Mouse (Mus musculus): ENCODE measurements around the gene Gsx2. TPM values are rescaled to one million over a fixed set of nuclear protein-coding genes. Genes with fewer than 3 reads are reported as not detected.
A peak's percentile ranks its signal among the peaks of the same experiment; 100 is the strongest.

Gene Gsx2
- polyA plus RNA-seq, 1 experiment from 2014 or later, result not detected

- ATAC-seq (ENCODE audit: low FRiP score, low TSS enrichment), result peak; percentile 95
- no peaks in the 10 kb centered on the region for H3K27me3 ChIP-seq (ENCODE audit: control insufficient read depth, insufficient read depth, low read length)
- peak within 1 kb of the TSS; percentile 100 for H3K4me3 ChIP-seq (ENCODE audit: low read depth, low read length)
- TF ChIP-seq EP300 (optimal IDR thresholded peaks at IDR 0.05), result no peak
- no peak for TF ChIP-seq CTCF (IDR thresholded peaks at IDR 0.05; ENCODE audit: low read depth)
- DNase-seq (ENCODE audit: low spot score), result peak; percentile 90
- H3K4me1 ChIP-seq (replicated peaks; ENCODE audit: control insufficient read depth, insufficient read depth), result no peaks in the 10 kb centered on the region
- H3K4me2 ChIP-seq (replicated peaks; ENCODE audit: low read depth), result peak within 1 kb of the TSS; percentile 83
- H3K9me3 ChIP-seq (ENCODE audit: control insufficient read depth, low read length), result no peaks in the 10 kb centered on the region
- peak within 1 kb of the TSS; percentile 97 for H3K27ac ChIP-seq (replicated peaks)
- H3K9ac ChIP-seq (ENCODE audit: low read length), result peak within 1 kb of the TSS; percentile 100
- H3K36me3 ChIP-seq (ENCODE audit: control insufficient read depth, insufficient read depth, low read length), result no peaks in the 10 kb centered on the region
- 1% methylated on average over 26 of the region's 90 CpGs for WGBS
Observed at GRCm38 (mm10) chr5:75044310-75044904, 31.0 kb upstream of the Gsx2 start, which contains the start of gene Chic2. Chic2 (minus strand) TSS chr5:75044774.

DNA sequence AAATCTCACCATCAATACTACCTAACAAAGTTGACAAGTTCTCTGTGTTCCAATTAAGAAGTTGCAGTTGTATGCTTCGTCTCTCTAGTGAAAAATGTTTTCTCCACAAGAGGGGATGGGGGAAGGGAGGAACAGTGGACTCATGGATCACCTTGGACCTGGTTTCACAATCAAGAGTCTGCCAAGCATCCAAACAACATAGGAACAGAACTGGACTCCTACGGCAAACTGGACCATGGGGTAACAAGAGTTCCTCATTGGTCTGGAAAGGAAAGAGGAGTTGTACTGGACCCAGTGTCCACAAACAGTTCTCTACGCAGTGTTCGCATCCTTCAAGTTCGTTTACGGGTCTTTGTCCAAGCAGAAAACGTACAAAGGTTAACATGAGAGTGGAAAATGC, 30.0 kb upstream of the Gsx2 start:
- no peak for TF ChIP-seq CTCF (IDR thresholded peaks at IDR 0.05; ENCODE audit: low read depth)
- no peak for TF ChIP-seq EP300 (optimal IDR thresholded peaks at IDR 0.05)
- H3K9ac ChIP-seq (ENCODE audit: low read length), result no peak overlapping the region
- no peaks in the 10 kb centered on the region for H3K36me3 ChIP-seq (ENCODE audit: control insufficient read depth, insufficient read depth, low read length)
- H3K4me3 ChIP-seq (ENCODE audit: low read depth, low read length), result no peak overlapping the region
- WGBS, result 59% methylated on average over 7 of the region's 7 CpGs
- H3K27ac ChIP-seq (replicated peaks), result no peak overlapping the region
- H3K4me2 ChIP-seq (replicated peaks; ENCODE audit: low read depth), result no peak overlapping the region
- no peaks in the 10 kb centered on the region for H3K4me1 ChIP-seq (replicated peaks; ENCODE audit: control insufficient read depth, insufficient read depth)
- no peaks in the 10 kb centered on the region for H3K9me3 ChIP-seq (ENCODE audit: control insufficient read depth, low read length)
- DNase-seq (ENCODE audit: low spot score) (no peak), ATAC-seq (ENCODE audit: low FRiP score, low TSS enrichment) (no peak)
- H3K27me3 ChIP-seq (ENCODE audit: control insufficient read depth, insufficient read depth, low read length), result no peaks in the 10 kb centered on the region

DNA sequence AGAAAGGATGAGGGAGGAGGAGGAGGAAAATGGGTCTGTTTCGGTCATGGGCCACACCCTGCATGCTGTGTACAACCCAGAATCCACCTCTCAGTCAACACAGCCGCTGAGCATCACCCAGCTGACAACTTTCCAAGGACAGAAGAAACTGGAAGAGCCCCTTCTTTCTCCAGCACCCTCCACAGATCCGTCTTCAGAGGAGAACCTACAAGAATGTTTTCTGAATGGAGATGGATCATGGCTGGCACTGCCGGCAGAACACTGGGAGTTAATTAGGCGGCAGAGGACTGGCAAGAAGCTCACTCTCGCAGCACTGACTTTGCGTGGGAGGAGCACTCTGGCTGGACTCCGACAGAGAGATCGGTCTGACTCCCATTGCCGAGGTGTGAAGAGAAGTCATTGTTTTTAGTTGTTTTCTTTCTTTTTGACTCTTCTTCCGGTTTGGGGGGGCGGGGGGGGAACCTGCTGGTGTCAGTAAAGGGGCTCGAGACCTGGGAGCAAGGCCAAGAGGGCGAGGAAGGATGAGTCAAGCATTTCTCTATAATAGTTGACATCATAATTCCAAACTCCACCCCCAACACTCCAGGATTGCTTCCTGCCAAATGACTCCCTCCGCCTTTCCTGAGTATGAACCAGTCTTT, 28.6 kb upstream of the Gsx2 start:
- TF ChIP-seq CTCF (IDR thresholded peaks at IDR 0.05; ENCODE audit: low read depth) (no peak), EP300 (optimal IDR thresholded peaks at IDR 0.05) (no peak)
- Histone ChIP-seq H3K36me3 (ENCODE audit: control insufficient read depth, insufficient read depth, low read length) (no peaks in the 10 kb centered on the region), H3K9ac (ENCODE audit: low read length) (no peak overlapping the region), H3K4me2 (replicated peaks; ENCODE audit: low read depth) (peak overlapping the region; percentile 37), H3K27me3 (ENCODE audit: control insufficient read depth, insufficient read depth, low read length) (no peaks in the 10 kb centered on the region), H3K27ac (replicated peaks) (peak overlapping the region; percentile 35), H3K4me3 (ENCODE audit: low read depth, low read length) (0 out of 2 replicates have a peak overlapping the region, but pooled peaks have one; percentile 17), H3K4me1 (replicated peaks; ENCODE audit: control insufficient read depth, insufficient read depth) (no peaks in the 10 kb centered on the region), H3K9me3 (ENCODE audit: control insufficient read depth, low read length) (no peaks in the 10 kb centered on the region)
- ATAC-seq (ENCODE audit: low FRiP score, low TSS enrichment), result no peak
- WGBS, result 33% methylated on average over 15 of the region's 15 CpGs
- peak; percentile 19 for DNase-seq (ENCODE audit: low spot score)

- Histone ChIP-seq H3K9ac (ENCODE audit: low read length) (no peak overlapping the region), H3K27me3 (ENCODE audit: control insufficient read depth, insufficient read depth, low read length) (no peaks in the 10 kb centered on the region), H3K27ac (replicated peaks) (no peak overlapping the region), H3K4me2 (replicated peaks; ENCODE audit: low read depth) (no peak overlapping the region), H3K4me3 (ENCODE audit: low read depth, low read length) (no peak overlapping the region), H3K36me3 (ENCODE audit: control insufficient read depth, insufficient read depth, low read length) (no peaks in the 10 kb centered on the region), H3K9me3 (ENCODE audit: control insufficient read depth, low read length) (no peaks in the 10 kb centered on the region), H3K4me1 (replicated peaks; ENCODE audit: control insufficient read depth, insufficient read depth) (no peaks in the 10 kb centered on the region)
- ATAC-seq (ENCODE audit: low FRiP score, low TSS enrichment) (no peak), DNase-seq (ENCODE audit: low spot score) (no peak)
- 63% methylated on average over 4 of the region's 4 CpGs for WGBS
- TF ChIP-seq EP300 (optimal IDR thresholded peaks at IDR 0.05), result no peak
- TF ChIP-seq CTCF (IDR thresholded peaks at IDR 0.05; ENCODE audit: low read depth), result no peak
Observed at GRCm38 (mm10) chr5:75051109-75051508, 24.3 kb upstream of the Gsx2 start.

- Histone ChIP-seq H3K4me1 (replicated peaks; ENCODE audit: control insufficient read depth, insufficient read depth) (no peaks in the 10 kb centered on the region), H3K36me3 (ENCODE audit: control insufficient read depth, insufficient read depth, low read length) (no peaks in the 10 kb centered on the region), H3K27ac (replicated peaks) (no peak overlapping the region), H3K27me3 (ENCODE audit: control insufficient read depth, insufficient read depth, low read length) (peaks cover under 1% of the 10 kb centered on the region; the same call in 1 of the 2 replicates), H3K4me2 (replicated peaks; ENCODE audit: low read depth) (no peak overlapping the region), H3K9ac (ENCODE audit: low read length) (no peak overlapping the region), H3K9me3 (ENCODE audit: control insufficient read depth, low read length) (no peaks in the 10 kb centered on the region), H3K4me3 (ENCODE audit: low read depth, low read length) (no peak overlapping the region)
- TF ChIP-seq CTCF (IDR thresholded peaks at IDR 0.05; ENCODE audit: low read depth), result no peak
- no peak for TF ChIP-seq EP300 (optimal IDR thresholded peaks at IDR 0.05)
- no peak for DNase-seq (ENCODE audit: low spot score)
- 36% methylated on average over 4 of the region's 4 CpGs for WGBS
- ATAC-seq (ENCODE audit: low FRiP score, low TSS enrichment), result no peak
Observed at GRCm38 (mm10) chr5:75063177-75063576, 12.2 kb upstream of the Gsx2 start.

DNA sequence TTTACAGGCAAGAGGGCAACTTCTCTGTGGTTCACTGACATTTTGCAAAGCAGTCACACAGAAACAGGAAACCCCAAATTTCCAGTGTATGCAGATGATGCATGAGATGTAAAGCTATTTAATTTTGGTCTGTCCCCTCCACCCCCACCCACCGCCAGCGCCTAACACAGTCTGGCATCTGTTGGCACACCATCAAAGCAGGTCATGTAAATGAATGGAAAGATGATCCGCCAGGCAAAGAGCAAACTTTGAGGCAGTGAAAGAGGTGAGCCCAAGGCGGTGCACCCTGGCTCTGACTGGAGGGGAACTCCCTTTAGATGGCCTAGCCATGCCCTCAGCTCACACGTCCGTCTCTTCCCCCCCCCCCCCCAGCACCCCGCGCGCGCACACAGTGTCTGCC, 8.7 kb upstream of the Gsx2 start:
- TF ChIP-seq CTCF (IDR thresholded peaks at IDR 0.05; ENCODE audit: low read depth) (no peak), EP300 (optimal IDR thresholded peaks at IDR 0.05) (no peak)
- Histone ChIP-seq H3K4me3 (ENCODE audit: low read depth, low read length) (peak overlapping the region; percentile 44), H3K9me3 (ENCODE audit: control insufficient read depth, low read length) (no peaks in the 10 kb centered on the region), H3K27ac (replicated peaks) (no peak overlapping the region), H3K4me1 (replicated peaks; ENCODE audit: control insufficient read depth, insufficient read depth) (no peaks in the 10 kb centered on the region), H3K9ac (ENCODE audit: low read length) (no peak overlapping the region), H3K4me2 (replicated peaks; ENCODE audit: low read depth) (peak overlapping the region; percentile 70), H3K36me3 (ENCODE audit: control insufficient read depth, insufficient read depth, low read length) (no peaks in the 10 kb centered on the region), H3K27me3 (ENCODE audit: control insufficient read depth, insufficient read depth, low read length) (peaks cover 10% of the 10 kb centered on the region; the same call in 1 of the 2 replicates)
- peak; percentile 29; the same call in 1 of the 2 replicates for ATAC-seq (ENCODE audit: low FRiP score, low TSS enrichment)
- no peak for DNase-seq (ENCODE audit: low spot score)
- WGBS, result 5% methylated on average over 9 of the region's 10 CpGs
